Mouse (Mus musculus): ENCODE results near the gene Ap3m1. TPM values are rescaled to one million over a fixed set of nuclear protein-coding genes. Genes with fewer than 3 reads are reported as not detected.
"Not testable (repeated sequence)": the region's sequence is repeated elsewhere in the genome, so short reads cannot be mapped to it uniquely, and the experiment has no call there.

Gene Ap3m1
- total RNA-seq (2021): 10 to 100 TPM; 69.6 to 70.4 TPM

DNA sequence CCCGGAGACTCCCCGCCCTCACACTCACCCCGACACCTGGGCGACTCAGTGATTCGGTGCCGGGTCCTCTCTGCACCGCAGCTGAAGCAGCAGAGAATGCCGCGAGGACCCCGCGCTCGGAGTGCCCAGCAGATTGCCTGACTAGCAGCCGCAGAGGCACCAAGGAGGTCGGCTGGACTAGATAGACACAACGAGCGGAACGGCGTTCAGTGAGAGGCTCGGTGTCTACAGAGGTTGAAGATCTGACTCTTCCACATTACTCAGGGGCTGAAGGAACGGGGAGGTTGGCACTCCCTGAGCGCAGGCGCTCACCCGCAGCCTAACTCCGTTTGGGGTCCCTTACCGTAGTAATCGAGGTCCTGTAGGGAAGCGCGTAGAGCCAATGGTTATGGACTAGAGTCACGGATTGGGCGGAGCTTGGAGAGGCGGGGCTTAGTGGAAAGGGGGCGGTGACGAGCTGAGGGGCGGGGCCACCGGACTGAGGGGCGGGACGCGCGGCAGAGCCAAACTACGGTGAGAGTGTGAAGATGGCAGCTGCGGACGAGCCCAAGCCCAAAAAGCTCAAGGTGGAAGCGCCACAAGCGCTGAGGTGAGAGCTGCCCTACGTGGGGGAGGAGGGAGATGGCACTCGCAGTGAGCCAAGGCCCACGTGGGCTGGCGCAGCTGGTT, at the start of gene Ap3m1, which contains the start of gene Adk:
Gene Ap3m1 (minus strand): TSS at position 397 of the 669 bp plus-strand sequence.
Gene Adk (plus strand): TSS at position 463 of the 669 bp plus-strand sequence.
- DNase-seq (ENCODE audit: low spot score in 2 of 2): peak; percentile 93 to 96
- intact Hi-C loops (cut with DNase I): loop anchor here (1.0 to 10.0 kb wide), 4 partner anchors 23 to 693 kb away; no protein-coding TSS in a partner anchor

- intact Hi-C loops (cut with DNase I): no loop called here
- DNase-seq (ENCODE audit: low spot score in 2 of 2): no peak
Observed at GRCm38 (mm10) chr14:21101562-21101961, 49.3 kb upstream of the Ap3m1 start.

DNA sequence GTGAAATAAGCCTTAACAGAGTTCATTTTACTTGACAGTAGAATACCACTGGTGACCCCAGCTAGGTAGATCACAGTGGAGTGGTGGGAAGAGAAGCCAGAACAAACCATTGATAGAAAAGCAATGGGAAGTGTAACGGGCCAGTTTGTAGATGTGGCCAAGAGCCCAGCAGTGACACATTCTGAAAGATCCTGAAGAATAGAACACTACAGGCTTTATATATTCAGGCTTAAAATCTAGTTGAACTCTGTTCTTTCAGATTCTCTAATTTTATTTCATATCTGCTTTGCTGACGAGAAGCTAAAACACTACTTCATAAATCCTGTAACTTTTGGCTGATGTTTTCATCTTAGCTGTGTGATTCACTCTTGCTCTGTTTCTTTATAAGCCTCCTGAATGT, 48.6 kb upstream of the Ap3m1 start:
- intact Hi-C loops (cut with DNase I): no loop called here
- no peak for DNase-seq (ENCODE audit: low spot score in 2 of 2)

DNA sequence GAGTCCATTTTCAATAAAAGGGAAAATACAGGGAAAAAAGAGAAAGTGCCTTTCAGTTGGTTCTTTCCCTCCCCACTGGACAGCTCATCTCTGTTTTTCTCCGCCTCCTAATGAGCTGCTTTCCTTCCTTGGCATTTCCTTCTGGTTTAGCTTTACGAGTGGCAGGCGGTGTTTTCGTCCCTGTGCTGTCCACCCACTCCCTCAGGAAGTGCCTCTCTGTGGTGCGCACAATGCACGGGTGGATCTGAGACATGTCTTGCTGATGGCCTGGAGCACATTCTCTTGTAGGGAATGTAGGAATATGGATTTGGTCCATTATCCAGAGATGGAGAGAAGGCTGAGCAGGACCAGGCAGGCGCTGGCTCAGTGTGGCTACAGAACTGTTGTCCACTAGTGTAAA, 47.1 kb upstream of the Ap3m1 start:
- peak in 1 of 2 experiments; percentile 72 for DNase-seq (ENCODE audit: low spot score in 2 of 2)
- intact Hi-C loops (cut with DNase I): loop anchor here (5.0 kb wide), 1 partner anchor 47 kb away; the partner anchor contains the start of genes Adk and Ap3m1

DNA sequence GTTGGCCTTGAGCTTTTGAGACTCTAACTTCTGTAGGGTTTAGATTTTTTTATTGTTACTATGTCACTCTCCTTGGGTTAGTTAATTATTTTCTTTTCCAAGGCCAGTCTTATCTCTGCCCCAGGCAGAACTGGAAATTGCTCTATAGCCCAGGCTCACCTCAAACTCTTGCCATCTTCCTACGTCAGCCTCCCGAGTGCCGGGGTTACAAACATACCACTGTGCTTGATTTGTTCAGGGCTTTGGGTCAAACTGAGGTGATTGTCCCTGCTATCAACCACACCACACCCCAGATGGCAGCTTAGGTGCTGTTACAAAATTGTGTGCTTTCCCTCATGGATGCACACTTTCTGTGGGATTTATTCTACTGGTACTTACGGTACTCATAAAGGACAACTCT, 44.4 kb upstream of the Ap3m1 start:
- intact Hi-C loops (cut with DNase I): loop anchor here (5.0 kb wide), 1 partner anchor 44 kb away; the partner anchor contains the start of genes Adk and Ap3m1
- DNase-seq (ENCODE audit: low spot score in 2 of 2): no peak

DNA sequence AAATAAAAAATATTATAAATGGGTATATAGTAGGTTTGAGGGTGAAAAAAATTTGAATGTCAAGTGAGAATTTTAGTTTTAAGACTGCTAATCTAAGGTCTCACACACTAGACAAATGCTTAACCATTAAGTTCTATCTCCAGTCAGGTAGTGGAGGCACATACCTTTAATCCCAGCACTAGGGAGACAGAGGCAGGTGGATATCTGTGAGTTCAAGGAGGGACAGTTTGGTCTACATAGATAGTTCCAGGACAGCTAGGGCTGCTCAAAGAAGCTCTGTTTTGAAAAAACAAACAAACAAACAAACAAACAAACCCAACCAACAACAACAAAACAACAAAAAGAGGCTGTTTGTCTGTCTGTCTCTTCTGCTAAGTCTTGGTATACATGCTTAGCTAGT, 44.0 kb upstream of the Ap3m1 start:
- no peak for DNase-seq (ENCODE audit: low spot score in 2 of 2)
- intact Hi-C loops (cut with DNase I): loop anchor here (5.0 kb wide), 1 partner anchor 44 kb away; the partner anchor contains the start of genes Adk and Ap3m1

- DNase-seq (ENCODE audit: low spot score in 2 of 2); intact Hi-C loops (cut with DNase I): not testable (repeated sequence)
Observed at GRCm38 (mm10) chr14:21094161-21094560, 41.9 kb upstream of the Ap3m1 start.

DNA sequence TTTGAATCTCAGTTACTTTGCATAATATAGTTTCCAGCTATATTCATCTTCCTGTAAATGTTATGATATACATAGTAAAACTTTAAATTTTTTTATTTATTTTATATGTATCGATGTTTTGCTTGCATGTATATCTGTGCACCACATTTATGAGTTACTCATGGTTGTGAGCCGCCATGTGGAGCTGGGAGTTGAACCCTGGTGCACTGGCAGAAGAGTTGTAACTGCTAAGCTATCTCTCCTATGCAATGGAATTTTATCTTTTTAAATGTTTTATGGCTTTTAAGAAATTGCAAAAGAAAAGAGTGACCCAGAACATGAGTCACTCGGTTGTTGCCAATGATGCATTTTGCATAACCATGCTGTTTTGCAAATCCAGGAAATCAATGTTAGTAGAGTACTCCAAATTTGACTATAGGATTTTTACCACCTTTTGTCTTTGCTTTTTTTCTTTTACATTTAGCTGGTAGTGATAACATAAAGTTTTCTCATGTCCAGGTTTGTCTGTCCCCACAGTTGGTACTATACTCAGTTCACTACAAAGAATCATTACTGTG, 38.7 kb upstream of the Ap3m1 start:
- intact Hi-C loops (cut with DNase I): no loop called here
- DNase-seq (ENCODE audit: low spot score in 2 of 2): no peak

GRCm38 (mm10) chr14:21090400-21090799, 38.1 kb upstream of the Ap3m1 start:
- intact Hi-C loops (cut with DNase I): no loop called here
- no peak for DNase-seq (ENCODE audit: low spot score in 2 of 2)

- intact Hi-C loops (cut with DNase I): no loop called here
- DNase-seq (ENCODE audit: low spot score in 2 of 2): no peak
Observed at GRCm38 (mm10) chr14:21088731-21089130, 36.4 kb upstream of the Ap3m1 start.

- no peak for DNase-seq (ENCODE audit: low spot score in 2 of 2)
- intact Hi-C loops (cut with DNase I): no loop called here
Observed at GRCm38 (mm10) chr14:21087390-21088060, 35.2 kb upstream of the Ap3m1 start.

DNA sequence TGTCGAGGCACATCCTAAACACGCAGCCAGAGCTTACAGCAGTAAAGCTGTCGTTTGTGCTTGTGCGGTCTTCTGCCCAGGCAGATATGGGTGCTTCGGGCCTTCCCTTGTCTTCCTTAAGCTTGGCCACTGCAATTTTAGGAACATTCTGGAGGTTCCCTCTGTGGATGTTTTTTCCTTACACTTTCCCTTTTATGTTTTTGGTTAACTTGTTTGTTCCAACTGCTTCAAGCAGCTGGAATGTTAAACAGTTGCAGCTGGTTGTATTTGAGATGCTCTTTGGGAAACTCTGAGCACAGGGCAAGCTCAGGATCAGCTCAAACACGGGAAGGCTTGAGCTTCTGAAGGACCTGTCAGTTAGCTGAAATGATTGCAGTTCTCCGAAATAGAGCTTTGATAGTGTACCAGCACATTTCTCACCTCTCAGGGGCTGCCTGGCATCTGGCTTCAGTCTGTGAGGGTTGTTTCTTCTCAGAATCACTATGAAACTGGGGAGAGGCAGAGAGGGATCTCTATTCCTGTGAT, 34.6 kb upstream of the Ap3m1 start:
- DNase-seq (ENCODE audit: low spot score in 2 of 2): no peak
- intact Hi-C loops (cut with DNase I): no loop called here

GRCm38 (mm10) chr14:21086106-21086505, 33.8 kb upstream of the Ap3m1 start:
- intact Hi-C loops (cut with DNase I): no loop called here
- DNase-seq (ENCODE audit: low spot score in 2 of 2): no peak

DNA sequence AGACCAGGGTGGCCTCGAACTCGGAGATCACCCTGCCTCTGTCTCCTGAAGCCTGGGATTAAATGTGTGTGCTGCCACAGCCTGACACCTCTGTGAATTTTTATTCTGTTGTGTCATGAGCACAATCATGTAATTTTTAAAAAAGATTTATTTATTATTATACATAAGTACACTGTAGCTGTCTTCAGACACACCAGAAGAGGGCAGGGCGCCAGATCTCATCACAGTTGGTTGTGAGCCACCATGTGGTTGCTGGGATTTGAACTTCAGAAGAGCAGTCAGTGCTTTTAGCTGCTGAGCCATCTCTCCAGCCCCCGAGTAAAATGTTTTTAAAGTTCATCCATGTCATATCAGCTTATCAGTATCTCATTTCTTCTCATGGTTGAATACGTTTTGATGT, 33.4 kb upstream of the Ap3m1 start:
- intact Hi-C loops (cut with DNase I): no loop called here
- no peak for DNase-seq (ENCODE audit: low spot score in 2 of 2)

DNA sequence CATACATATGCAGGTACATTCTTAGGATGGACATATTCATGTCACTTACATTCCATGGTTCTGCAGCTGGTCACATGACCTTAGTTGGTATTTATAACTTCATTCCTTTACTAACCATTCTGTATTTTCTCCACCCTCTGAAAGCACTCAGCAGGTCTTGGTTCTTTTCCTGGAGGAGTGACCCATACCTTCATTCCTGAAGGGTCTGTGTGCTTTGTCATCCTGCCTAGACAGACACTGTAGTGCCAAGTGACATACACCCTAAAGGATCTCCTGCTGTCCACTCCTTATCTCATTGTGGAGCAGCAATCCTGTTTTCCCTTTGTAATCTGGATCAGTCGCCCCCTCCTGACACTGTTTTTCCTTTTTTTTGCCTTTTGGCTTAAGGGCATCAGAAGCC, 30.5 kb upstream of the Ap3m1 start:
- no peak for DNase-seq (ENCODE audit: low spot score in 2 of 2)
- intact Hi-C loops (cut with DNase I): no loop called here

DNA sequence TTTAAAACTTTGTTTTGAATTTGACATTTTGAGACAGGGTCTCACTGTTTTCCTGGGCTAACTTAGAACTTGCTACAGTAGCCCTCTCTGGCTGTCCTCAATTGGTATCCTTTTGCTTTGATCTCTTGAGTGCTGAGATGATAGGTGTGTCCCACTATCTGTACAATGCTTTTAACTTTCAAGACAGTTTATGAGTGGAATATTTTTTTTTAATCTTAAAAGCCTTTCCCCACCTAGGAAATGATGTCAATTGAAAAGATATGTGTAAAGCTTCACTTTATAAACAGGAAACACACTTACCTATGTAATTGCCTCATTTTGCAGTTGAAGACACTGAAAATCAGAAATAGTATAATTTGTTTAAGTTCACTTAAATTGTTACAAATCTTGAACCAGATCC, 26.2 kb upstream of the Ap3m1 start:
- DNase-seq (ENCODE audit: low spot score in 2 of 2): no peak
- intact Hi-C loops (cut with DNase I): no loop called here

DNA sequence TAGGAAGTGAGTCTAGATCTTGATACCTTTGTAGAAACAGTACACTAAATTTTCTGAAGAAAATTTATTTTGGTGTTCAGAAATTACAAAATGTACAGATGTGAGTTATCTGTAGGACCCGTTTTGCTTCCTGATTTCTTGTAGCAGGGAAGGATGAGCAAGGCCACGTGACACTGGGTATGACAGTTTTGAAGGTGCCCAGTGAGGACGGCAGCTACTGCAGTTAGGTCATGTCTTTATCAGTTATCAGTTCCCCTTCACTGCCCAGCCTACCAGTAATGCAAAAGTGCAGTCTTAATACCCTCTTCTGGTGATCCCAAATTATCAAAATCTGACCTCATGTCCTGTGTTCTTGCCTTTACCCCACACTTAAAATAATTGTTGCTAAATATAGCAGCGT, 25.6 kb upstream of the Ap3m1 start:
- intact Hi-C loops (cut with DNase I): no loop called here

GRCm38 (mm10) chr14:21076501-21077194, 24.3 kb upstream of the Ap3m1 start:
- intact Hi-C loops (cut with DNase I): no loop called here
- no peak for DNase-seq (ENCODE audit: low spot score in 2 of 2)

More for the DNA sequence above, 25.6 kb upstream of the Ap3m1 start:
- no peak for DNase-seq (ENCODE audit: low spot score in 2 of 2)

- intact Hi-C loops (cut with DNase I): loop anchor here (1.0 kb wide), 1 partner anchor 24 kb away; the partner anchor contains the start of genes Adk and Ap3m1
- DNase-seq (ENCODE audit: low spot score in 2 of 2): peak; percentile 87 to 89
Observed at GRCm38 (mm10) chr14:21075751-21076500, 23.6 kb upstream of the Ap3m1 start.

Data from left cerebral cortex, postnatal 25 days (tissue).